Mouse (Mus musculus) gastrocnemius, postnatal 4 days (tissue): Measurements from ENCODE around the gene Leng9. TPM values are rescaled to one million over a fixed set of nuclear protein-coding genes. Genes with fewer than 3 reads are reported as not detected.
A peak's percentile ranks its signal among the peaks of the same experiment; 100 is the strongest.
"Not testable (repeated sequence)": the region's sequence is repeated elsewhere in the genome, so short reads cannot be mapped to it uniquely, and the experiment has no call there.

Source experiments
- DNase-seq, 2 experiments: peaks; one replicate each; pipeline ENCODE4 v3.0.0; 2021 to 2022; ENCODE audit warnings: low spot score in 2 of 2, mixed read lengths in 2 of 2
- long read RNA-seq, 2 experiments: library from polyadenylated mRNA; stranded (forward); transcript quantifications; one replicate each; pipeline ENCODE4 v2.0.0; 2021
- total RNA-seq, 2 experiments: library from RNA; stranded (reverse); gene quantifications; 2 replicates each; pipeline ENCODE4 v1.2.3; 2021

Leng9 gene
- 1 to 10 TPM; 3.1 to 3.9 TPM for total RNA-seq
- long read RNA-seq, experiment 1, partial matches to known transcripts: 0 of 1 reads
- long read RNA-seq, experiment 1, other reads (novel, unspliced or antisense): 0 of 1 reads
- long read RNA-seq, experiment 2, partial matches to known transcripts: 0 of 3 reads
- long read RNA-seq, experiment 2, other reads (novel, unspliced or antisense): 0 of 3 reads

- no peak for DNase-seq
Observed at GRCm38 (mm10) chr7:4150059-4150541, at the start of gene Leng9. Leng9 (minus strand) TSS chr7:4150374.

DNA sequence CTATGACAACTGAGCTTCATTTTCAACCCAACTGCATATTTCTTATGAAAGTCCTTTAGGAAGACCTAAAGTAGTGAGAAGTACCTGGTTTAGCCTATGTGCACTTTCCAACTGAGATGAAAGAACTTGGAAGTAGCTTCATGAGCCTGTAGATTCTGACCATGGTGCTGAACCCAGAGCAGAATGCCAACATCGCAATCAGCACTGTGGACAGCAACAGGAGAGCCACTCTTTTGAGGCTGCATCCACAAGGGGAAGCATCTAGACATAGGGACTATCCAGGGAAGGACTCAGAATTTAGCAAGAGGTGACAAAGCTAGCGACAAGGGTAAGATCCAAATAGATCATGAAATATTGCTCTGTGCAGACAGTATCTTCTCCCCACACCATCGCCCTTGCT is 28.3 kb upstream of the Leng9 start:
- peak in 1 of 2 experiments; percentile 41 for DNase-seq

DNA sequence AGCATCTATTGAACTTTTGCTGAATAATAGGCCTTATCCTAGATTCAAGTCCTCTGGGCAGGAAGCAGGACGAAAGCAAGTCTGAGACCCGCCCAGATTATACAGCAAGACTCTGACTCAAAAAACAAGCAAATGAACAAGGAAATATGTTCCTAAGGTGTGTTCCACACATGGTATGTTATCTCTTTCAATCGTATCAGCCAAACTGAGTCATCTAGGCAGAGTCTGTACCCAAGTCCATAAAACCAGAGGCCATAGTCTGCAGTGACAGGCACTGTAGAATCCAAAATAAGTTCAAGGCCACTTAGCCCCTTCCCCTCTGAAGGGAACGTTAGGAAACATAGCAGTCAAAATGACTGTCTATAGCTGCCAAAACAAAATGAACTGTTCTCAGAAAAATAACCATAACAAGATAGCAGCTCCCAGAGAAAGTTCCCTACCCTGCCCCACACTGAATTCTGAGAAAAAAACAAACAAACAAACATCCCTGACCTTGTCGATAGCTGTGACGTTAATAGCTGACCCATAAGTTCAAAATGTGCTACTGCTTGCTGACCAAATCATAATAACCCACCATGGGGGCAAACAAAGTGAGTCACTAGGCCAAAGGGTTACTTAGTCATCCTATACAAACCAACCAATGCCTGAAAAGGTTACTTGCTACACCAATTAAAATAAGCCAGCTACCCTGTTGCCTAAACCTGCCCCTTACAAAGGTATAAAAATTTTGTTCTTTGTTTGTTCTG is 20.2 kb upstream of the Leng9 start:
- no peak for DNase-seq

DNA sequence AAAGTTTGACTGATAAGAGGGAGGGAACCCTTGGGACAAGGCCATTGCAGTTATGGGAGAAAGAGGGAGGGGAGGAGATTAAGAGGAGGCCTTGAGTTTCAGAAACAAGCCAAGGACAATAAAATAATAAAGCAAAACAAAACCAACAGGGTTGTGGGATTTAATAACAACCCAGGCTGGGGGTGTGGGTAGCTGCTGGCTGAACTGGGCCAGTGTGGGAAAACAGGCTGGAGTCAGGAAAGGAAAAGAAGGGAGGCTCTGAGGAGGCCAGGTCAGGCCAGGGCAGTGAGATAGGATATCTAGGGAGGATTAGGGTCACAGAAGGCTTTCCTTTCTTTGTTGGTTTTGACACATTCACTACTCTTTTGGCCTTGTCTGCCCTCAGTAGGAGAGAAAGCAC is 16.9 kb upstream of the Leng9 start:
- DNase-seq: no peak

DNA sequence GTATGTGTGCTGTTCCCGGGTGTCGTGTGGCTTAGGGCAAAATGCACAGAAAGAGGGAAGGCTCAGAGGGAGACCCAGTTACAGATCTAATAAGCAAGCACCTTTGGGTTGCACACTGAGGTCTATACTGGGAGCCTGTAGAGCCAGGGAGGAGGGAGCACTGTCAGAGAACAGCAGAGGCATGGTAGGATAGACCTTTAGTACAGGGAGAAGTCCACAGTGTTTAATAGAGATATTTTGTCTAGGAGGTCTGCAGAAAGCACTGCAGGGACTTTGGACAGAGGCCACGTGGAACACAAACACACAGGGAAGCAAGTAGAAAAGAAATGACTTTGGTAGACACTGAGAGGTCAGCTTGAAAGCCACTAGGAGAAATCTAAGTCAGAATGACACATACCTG is 15.1 kb upstream of the Leng9 start:
- DNase-seq: no peak

DNA sequence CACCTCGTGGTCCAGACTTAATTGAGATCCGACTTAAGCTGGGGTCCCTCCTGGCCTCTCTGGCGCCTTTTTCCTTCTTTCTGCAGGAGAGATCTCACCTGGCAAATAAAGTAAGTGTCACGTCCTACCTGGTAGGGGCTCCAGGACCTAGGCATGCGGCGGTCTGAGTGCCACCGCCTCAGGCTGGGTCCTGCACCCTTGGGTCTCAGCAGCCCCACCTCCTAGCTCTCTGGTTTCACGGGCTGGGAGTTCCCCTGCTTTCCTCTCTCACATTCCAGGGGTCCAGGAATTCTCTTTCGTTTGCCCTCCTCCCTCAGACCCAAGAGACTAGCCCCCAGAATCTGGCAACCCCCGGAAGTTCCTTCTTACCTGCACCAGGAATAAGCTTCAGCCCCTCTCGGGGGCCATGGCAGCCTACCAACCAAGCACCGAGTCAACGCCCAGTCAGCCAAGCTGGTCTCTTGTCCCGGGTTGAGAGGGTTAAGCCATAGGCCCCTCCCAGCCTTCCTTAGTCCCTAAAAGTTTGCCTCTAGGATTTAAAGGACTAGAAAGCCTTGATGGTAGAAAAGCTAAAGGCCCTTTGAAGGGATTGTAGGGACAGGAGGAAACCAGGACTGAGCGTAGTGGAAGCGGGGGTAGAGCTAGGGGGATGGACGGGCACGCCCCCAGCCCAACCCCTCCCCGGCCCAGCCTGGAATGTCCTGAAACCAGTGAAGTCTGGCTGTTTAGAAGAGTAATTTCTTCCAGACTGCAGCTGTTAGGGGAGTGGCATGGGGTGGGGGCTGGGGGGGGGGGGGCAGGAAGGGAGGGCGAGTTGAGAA is 14.1 kb upstream of the Leng9 start, which contains the start of gene Cdc42ep5:
TSS of gene Cdc42ep5 (minus strand) at position 771 of the 821 bp plus-strand sequence.
- DNase-seq: peak in 1 of 2 experiments; percentile 74

- DNase-seq: no peak
Observed at GRCm38 (mm10) chr7:4163571-4164072, 13.4 kb upstream of the Leng9 start.

DNA sequence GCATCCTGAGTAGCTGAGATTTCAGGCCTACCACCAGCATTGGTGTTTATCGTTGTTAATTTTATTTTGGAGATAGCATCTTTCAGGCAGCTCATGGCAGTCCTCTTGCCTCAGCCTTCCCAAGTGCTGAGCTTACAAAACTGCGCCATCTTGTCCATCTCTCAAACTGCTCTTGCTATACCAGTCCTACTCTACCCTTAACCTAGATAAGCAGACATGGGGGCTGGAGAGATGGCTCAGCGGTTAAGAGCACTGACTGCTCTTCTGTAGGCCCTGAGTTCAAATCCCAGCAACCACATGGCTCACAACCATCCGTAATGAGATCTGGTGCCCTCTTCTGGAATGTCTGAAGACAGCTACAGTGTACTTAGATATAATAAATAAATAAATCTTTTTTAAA is 11.4 kb upstream of the Leng9 start:
- not testable (repeated sequence) for DNase-seq

GRCm38 (mm10) chr7:4154976-4155375 is 4.8 kb upstream of the Leng9 start:
- DNase-seq: no peak

- DNase-seq: no peak
Observed at GRCm38 (mm10) chr7:4154356-4154755, 4.2 kb upstream of the Leng9 start.

DNA sequence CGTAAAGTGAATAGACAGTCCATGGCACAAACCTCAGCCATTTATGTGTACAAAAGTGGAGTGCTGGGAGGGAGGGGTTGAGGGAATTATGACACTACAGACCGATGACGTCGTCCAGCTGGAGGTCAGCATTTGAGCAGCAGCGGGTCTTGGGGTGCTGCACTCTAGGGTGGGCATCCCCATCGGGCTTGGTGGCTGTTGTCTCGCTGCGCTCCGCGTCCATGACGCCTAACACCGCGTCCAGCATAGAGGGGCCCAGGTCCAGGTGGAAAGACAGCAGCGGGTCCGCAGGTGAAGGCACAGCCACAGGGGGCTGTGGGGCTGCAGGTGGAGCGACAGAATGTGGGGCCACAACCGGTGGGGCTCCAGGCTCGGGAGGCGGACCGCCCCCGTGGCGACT is 1.1 kb upstream of the Leng9 start:
- DNase-seq: no peak

- DNase-seq: no peak
Observed at GRCm38 (mm10) chr7:4150811-4151221, 642 bp upstream of the Leng9 start.

- DNase-seq: peak; percentile 64 to 80
Observed at GRCm38 (mm10) chr7:4149209-4150054, 742 bp downstream of the Leng9 start.

- DNase-seq: no peak
Observed at GRCm38 (mm10) chr7:4148341-4149208, 1.6 kb downstream of the Leng9 start.

DNA sequence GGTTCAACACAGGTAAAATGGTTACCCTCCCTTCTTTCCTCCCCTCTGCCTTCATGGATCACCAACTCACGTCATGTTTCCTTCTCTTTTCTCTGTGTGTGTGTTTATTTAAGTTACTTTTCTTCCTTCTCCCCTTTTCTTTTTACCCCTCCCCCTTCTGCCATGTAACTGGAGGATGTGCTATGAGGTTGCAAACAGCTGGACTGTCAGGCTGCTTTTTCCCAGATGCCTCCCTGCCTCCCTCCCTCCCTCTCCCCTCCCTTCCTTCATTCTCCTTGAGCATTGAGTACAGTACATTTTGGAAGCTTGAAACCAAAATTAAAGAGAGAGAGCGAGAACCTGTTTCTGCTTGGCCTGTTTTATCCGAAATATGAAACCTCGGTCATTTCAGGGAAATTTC is 2.3 kb downstream of the Leng9 start:
- DNase-seq: no peak

DNA sequence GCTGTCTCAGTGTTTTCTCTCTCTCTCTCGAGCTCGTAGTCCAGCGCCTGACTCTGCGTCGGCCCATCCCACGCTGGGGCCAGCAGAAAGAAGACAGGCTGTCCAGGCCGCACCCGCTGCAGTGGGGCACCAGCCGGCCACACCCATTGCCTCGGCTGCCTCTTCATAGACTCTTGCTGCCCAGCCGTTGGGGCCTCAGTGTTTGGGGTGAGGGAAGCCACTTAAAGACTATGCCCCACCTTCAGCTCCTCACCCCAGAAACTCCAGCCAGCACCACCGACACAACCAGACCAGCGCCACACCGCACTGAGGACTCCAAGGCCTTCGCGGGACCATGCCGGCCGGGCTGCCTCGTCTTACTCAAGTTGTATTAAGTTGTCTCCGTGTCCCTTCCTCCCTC is 2.8 kb downstream of the Leng9 start:
- DNase-seq: no peak

DNA sequence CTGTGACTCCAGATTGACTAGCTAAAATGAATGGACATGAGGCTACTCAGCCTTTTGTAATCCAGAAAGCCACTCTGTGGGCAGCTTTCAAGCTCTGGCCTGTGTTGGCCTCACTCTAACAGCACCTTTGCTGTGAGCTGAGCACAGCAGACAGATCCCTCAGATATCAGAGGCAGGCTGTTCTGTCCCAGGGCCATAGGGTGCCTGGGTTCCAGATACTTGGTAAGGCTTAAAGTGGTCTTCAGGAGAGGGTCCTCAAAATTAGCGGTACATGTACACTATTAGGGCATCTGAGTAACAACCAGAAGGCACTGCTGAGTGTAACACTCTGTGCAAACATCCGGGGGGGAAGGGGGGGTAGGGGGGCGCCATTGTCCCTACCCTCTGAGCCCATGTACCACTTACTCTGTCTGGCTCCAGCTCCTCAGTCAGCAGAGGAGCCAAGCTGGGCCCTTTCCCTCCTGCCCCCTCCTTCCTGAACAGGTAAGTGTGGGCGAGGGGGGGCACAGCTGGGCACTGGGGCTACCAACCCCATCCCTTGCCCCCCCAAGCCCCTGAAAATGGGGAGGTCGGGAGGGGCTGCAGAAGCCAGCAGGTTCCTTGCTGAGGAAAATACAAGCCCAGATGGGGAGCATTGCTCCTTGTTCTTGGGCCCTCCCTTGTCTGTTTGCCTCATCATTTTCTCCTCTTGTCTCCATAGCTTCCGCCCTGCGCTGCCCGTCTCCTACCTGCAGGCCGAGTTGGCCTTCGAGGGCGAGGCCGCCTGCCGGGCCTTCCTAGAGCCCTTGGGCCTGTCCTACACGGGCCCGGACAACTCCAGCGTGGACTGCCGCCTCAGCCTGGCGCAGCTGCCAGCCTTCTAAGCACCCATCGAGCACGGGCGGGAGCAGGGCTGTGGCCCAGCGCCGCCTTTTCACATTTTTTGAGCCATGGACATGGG is 3.7 kb downstream of the Leng9 start:
- peak in 1 of 2 experiments; percentile 11 for DNase-seq

DNA sequence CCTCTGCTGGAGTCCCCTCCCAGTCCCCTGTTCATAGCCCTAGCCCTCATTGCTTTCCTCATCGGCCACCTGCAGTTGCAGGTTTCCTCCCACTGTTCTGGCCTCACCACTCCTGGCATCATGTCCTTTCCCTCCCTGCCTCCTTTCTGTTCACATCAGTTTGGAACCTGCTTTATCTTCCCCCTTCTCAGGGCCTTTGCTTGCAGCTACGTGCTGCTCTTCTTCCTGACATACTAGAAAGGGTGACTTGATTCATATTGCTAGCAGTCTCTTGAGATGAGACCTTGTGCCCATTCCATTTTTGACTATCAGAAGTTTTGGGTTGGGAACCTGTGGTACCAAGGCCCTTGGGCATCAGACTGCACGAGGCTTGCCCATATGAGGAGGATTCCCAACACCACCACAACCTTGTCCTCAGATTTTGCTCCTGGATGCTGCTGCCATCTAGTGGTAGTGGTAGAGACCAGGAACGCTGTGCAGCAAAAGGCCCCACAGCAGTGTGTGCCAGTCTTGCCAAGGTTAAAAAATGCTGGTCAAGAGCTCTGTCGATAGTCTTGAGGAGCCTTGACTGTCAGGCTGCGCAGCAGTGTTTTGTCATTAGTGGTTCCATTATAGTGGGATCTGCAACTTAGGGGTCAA is 4.5 kb downstream of the Leng9 start:
- no peak for DNase-seq
